Mouse (Mus musculus) intestine, embryonic 15.5 days (tissue): ENCODE results near the gene Bag2. TPM values are rescaled to one million over a fixed set of nuclear protein-coding genes. Genes with fewer than 3 reads are reported as not detected.
"Not testable (repeated sequence)": the region's sequence is repeated elsewhere in the genome, so short reads cannot be mapped to it uniquely, and the experiment has no call there.

Source experiments
- ATAC-seq: fragments of 200-750 bp; cut with Nextera tagmentation; 2 replicates; pipeline ENCODE4 v1.8.0; 2017; ENCODE audit warnings: moderate TSS enrichment, moderate library complexity
- H3K27ac ChIP-seq: fragments of 300-500 bp; sonication (generic); 2 replicates; pipeline ENCODE4 v1.5.1; 2015; ENCODE audit warnings: mild to moderate bottlenecking, inconsistent platforms
- H3K27me3 ChIP-seq: fragments of 300-500 bp; sonication (generic); replicated peaks from 2 replicates; pipeline ENCODE4 v1.6.1; 2015; ENCODE audit warnings: inconsistent platforms
- H3K36me3 ChIP-seq: fragments of 300-500 bp; sonication (generic); 2 replicates; pipeline ENCODE4 v1.6.1; 2015; ENCODE audit warnings: inconsistent platforms
- H3K4me1 ChIP-seq: fragments of 300-500 bp; sonication (generic); replicated peaks from 2 replicates; pipeline ENCODE4 v1.6.1; 2015; ENCODE audit warnings: inconsistent platforms
- H3K4me2 ChIP-seq: fragments of 300-500 bp; sonication (generic); replicated peaks from 2 replicates; pipeline ENCODE4 v1.6.1; 2015; ENCODE audit warnings: mild to moderate bottlenecking, inconsistent platforms
- H3K4me3 ChIP-seq: fragments of 300-500 bp; sonication (generic); replicated peaks from 2 replicates; pipeline ENCODE4 v1.5.1; 2015; ENCODE audit warnings: inconsistent platforms
- H3K9ac ChIP-seq: fragments of 300-500 bp; sonication (generic); 2 replicates; pipeline ENCODE4 v1.6.1; 2015; ENCODE audit warnings: inconsistent platforms
- H3K9me3 ChIP-seq: fragments of 300-500 bp; sonication (generic); 2 replicates; pipeline ENCODE4 v1.6.1; 2016; ENCODE audit warnings: inconsistent platforms
- WGBS: fragments of 180-500 bp; shearing (Covaris S2); methylation state at CpG from one replicate; pipeline ENCODE4 v1.1.7; 2015; 5-methylcytosine and 5-hydroxymethylcytosine counted together
- polyA plus RNA-seq: library from polyadenylated mRNA; unstranded; fragments of >200 nt; fragmentation: Nextera tagmentation; extraction: Ambion mirVana; gene quantifications from 2 replicates; pipeline ENCODE4 v1.2.1, GENCODE M21; 2015

Gene Bag2
- polyA plus RNA-seq, 1 experiment from 2014 or later: 56.3 TPM

DNA sequence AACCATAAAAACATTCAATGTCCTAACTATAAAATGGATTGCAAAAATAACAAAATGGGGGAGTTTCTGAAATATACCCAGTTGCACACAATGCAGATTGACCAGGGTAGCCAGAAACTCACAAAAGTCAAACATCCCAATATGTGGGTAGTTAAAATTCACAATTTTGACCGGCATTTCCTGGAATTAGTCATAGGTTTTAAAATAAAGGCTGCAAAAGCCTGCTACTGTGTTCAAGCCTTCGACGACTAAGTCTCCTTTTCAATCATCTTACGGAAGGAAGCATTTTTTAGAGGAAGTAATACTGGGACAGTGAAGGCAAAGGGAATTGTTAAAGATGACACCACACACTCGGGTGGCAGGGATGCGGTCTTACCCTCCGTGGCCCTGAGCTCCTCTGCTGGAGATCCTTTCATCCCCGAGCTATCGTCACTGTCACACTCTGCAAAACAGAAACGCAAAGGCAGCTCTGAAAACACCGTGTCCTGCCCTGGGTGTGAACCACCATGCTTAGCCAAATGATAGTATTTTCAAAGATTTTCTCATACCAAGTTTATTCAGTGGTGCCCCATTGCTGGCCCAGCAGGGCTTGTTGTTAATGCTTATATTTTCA is 8.0 kb upstream of the Bag2 start:
- no peak for ATAC-seq
- Histone ChIP-seq H3K4me3 (no peak overlapping the region), H3K9me3 (no peaks in the 10 kb centered on the region), H3K36me3 (peaks cover 6% of the 10 kb centered on the region), H3K27ac (no peak overlapping the region), H3K4me1 (no peaks in the 10 kb centered on the region), H3K4me2 (no peak overlapping the region), H3K9ac (no peak overlapping the region), H3K27me3 (no peaks in the 10 kb centered on the region)
- 93% methylated on average over 11 of the region's 11 CpGs for WGBS

DNA sequence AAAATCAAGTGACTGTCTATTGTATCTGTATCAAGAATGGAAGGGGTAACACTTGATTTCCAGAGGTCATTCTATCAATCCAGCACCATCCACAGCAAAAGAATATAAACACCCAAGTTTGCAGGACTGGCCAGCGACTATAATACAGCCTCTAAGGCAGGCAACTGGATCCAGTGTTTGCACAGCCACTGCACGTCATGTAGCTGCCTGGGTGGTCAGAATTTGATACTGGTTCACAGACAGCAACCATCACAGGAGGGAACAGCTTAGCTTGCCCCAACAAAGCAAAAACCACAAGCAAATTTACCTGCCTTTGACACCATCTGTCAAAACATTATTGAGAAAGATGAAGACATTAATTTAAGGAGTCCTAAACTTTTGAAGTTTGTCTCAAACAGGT is 6.2 kb upstream of the Bag2 start:
- Histone ChIP-seq H3K4me3 (no peak overlapping the region), H3K27ac (no peak overlapping the region), H3K4me2 (no peak overlapping the region), H3K9me3 (no peaks in the 10 kb centered on the region), H3K36me3 (peaks cover 2% of the 10 kb centered on the region), H3K4me1 (no peaks in the 10 kb centered on the region), H3K27me3 (no peaks in the 10 kb centered on the region), H3K9ac (no peak overlapping the region)
- ATAC-seq: no peak
- WGBS: 56% methylated on average over 2 of the region's 2 CpGs

DNA sequence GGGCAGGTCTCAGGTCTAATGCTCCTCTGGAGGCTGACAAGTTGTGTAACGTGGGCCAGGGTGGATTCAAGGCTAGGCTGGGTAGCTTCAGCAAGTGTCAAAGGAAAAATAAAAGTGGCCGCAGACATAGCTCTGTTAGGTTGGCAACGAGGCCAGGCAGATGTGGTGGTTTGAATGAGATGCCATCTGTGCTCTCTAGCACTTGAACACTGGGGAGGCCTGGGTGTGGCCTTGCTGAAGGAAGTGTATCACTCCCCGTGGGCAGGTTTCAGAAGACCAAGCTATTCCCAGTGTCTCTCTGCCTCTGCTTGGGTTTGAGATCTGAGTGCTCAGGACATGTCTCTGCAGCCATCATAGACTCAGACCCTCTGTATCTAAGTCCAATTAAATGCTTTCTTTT is 893 bp upstream of the Bag2 start:
- ATAC-seq: no peak
- Histone ChIP-seq H3K4me3 (no peak overlapping the region), H3K4me1 (0 out of 2 replicates have a peak, but pooled peaks cover 6% of the 10 kb centered on the region), H3K4me2 (no peak overlapping the region), H3K9me3 (no peaks in the 10 kb centered on the region), H3K9ac (no peak overlapping the region), H3K27me3 (no peaks in the 10 kb centered on the region), H3K36me3 (no peaks in the 10 kb centered on the region), H3K27ac (no peak overlapping the region)
- WGBS: 60% methylated on average over 4 of the region's 4 CpGs

DNA sequence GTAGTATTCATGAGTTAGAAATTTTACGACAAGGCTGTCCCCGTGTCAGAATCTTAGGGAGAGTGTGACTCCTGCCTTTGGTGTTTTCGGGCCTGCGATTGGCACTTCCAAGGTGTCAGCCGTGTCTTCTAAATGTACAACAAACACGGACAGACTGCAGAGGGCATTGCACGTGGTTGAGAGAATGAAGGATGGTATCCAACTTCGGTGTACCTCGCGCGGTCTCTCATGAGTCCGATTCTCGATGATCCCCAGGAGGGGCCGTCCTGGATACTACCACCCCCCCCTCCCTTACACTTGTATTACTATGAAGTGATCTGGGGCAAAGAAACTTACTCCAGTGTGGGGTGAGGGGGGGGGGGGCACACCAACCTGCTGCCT is 572 bp downstream of the Bag2 start:
- Histone ChIP-seq H3K27me3 (no peaks in the 10 kb centered on the region), H3K4me2 (peak overlapping the region; percentile 94), H3K9ac (peak overlapping the region; percentile 91), H3K9me3 (no peaks in the 10 kb centered on the region), H3K4me3 (peak overlapping the region; percentile 84), H3K36me3 (no peaks in the 10 kb centered on the region), H3K4me1 (0 out of 2 replicates have a peak, but pooled peaks cover 6% of the 10 kb centered on the region), H3K27ac (peak overlapping the region; percentile 76; the same call in 1 of the 2 replicates)
- ATAC-seq: peak; percentile 46
- 3% methylated on average over 14 of the region's 14 CpGs for WGBS

DNA sequence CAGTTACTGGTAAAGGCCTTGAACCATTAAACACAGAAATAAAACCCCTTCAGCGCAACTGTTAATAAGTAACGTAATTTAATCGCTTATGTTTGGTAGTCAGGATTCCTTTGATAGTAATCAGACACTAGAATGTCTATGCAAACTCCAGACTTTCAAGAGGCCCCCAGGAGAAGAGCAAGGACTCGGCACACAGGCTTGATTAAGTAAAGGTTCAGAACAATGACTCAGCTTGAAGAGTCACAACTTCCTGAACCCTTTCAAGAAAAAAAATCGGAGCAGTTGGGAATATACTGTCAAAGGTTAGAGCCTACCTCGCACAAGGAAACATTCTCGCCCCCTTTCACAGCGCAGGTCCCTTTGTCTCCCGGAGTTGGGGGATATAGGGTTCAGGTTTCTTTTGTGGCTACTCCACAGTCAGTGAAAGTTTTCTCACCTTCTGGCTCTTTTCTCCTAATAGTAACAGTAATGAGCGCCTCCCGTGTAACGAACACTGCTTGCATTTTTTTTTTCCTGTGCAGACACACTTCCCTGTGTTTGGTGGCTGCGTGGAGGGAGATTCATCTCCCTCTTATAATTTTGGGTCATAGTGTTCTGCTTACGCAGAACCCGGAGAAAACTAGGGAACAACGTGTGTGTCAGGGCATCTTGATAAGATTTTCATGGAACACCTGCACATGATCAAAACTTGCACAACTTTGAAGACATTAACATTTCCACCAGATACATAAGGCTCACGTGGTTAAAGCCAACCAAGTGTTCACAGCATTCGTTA is 1.1 kb downstream of the Bag2 start:
- peak; percentile 30 for ATAC-seq
- H3K9me3 ChIP-seq: no peaks in the 10 kb centered on the region
- H3K9ac ChIP-seq: peak overlapping the region; percentile 91; the same call in 1 of the 2 replicates
- no peaks in the 10 kb centered on the region for H3K27me3 ChIP-seq
- H3K4me1 ChIP-seq: 0 out of 2 replicates have a peak, but pooled peaks cover 6% of the 10 kb centered on the region
- no peaks in the 10 kb centered on the region for H3K36me3 ChIP-seq
- peak overlapping the region; percentile 41; the same call in 1 of the 2 replicates for H3K27ac ChIP-seq
- peak overlapping the region; percentile 94 for H3K4me2 ChIP-seq
- WGBS: 16% methylated on average over 18 of the region's 18 CpGs
- peak overlapping the region; percentile 84 for H3K4me3 ChIP-seq

DNA sequence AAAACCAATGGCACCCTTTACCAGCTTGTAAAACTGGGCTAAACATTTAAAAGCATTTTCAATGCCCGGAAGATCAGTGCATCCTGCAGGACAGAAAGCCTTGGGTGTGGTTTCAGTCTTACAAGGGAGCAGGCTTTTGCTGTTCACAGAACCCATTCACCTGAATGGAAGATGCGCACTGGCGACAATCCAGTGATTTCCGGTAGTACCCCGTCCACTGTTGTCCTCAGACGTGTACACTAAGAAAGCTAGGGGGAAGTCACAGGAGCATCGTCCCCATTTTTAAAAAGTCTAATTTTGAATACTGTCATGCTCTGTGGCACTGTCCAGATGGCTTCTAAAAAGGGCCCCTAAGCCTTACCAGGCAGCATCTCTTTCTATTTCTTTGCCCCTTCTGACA is 1.8 kb downstream of the Bag2 start:
- H3K36me3 ChIP-seq: no peaks in the 10 kb centered on the region
- no peak overlapping the region for H3K27ac ChIP-seq
- WGBS: 63% methylated on average over 7 of the region's 7 CpGs
- ATAC-seq: no peak
- H3K4me2 ChIP-seq: peak overlapping the region; percentile 94
- H3K9me3 ChIP-seq: no peaks in the 10 kb centered on the region
- H3K9ac ChIP-seq: no peak overlapping the region
- no peaks in the 10 kb centered on the region for H3K27me3 ChIP-seq
- 0 out of 2 replicates have a peak overlapping the region, but pooled peaks have one; percentile 84 for H3K4me3 ChIP-seq
- 0 out of 2 replicates have a peak, but pooled peaks cover 6% of the 10 kb centered on the region for H3K4me1 ChIP-seq

DNA sequence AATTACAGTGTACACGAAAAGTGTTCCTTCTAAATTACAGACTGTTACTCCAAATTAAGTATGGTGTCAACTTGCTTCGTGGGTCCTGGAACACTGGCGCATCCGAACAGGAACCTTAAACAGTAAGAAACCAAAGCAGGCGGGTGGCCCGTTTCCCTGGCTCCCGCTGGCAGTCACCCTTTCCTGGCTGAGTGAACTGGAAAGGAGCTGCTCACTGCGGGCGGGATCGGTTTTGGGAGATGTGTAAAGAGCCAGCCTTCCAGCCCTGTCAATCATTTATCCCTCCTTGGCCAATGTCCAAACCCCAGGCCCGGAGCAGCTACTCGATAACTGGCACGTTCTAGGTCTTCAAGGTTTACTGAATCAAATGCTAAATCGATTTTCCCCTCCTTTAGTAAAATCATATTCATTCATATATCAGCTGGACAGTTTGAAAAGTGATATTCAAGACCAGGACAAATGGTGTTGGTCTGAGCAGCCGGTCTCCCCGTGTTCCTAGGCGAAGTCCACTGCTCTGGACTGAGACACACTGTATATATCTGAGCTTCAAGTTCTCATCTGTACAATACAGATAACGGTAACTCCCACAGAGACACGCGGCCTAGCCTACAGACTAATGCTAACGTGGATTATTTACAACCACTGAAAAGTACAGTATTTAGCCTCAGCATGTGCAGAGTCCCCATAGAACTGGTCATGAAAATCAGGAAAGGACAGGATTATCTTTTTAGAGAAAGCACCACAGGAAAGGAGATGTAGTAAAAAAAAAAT is 2.4 kb downstream of the Bag2 start:
- no peak overlapping the region for H3K9ac ChIP-seq
- H3K27me3 ChIP-seq: no peaks in the 10 kb centered on the region
- no peaks in the 10 kb centered on the region for H3K36me3 ChIP-seq
- no peaks in the 10 kb centered on the region for H3K9me3 ChIP-seq
- no peak overlapping the region for H3K4me3 ChIP-seq
- WGBS: 69% methylated on average over 21 of the region's 21 CpGs
- peak; percentile 26; the same call in 1 of the 2 replicates for ATAC-seq
- H3K4me1 ChIP-seq: 0 out of 2 replicates have a peak, but pooled peaks cover 6% of the 10 kb centered on the region
- H3K4me2 ChIP-seq: no peak overlapping the region
- no peak overlapping the region for H3K27ac ChIP-seq

DNA sequence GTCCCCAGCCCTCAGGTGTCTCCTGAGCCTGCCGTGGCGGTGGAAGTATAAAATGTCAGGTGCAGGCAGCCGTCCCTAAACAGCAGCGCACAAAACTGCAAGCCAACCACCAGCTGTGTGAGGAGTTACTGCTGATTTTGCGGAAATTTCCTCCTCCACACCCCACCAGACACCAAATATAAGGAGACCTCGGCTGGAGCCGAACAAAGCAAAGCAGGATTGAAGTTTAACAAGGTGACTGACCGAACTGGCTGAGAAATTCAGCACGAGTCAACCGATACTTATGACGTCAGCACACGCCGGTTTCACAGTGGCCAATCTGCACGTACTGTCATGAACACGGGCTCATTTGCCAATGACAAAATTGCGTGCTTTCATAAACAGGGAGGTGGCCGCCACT is 3.5 kb downstream of the Bag2 start:
- no peaks in the 10 kb centered on the region for H3K36me3 ChIP-seq
- H3K27ac ChIP-seq: no peak overlapping the region
- H3K4me1 ChIP-seq: 0 out of 2 replicates have a peak, but pooled peaks cover 6% of the 10 kb centered on the region
- H3K9ac ChIP-seq: no peak overlapping the region
- ATAC-seq: no peak
- WGBS: 87% methylated on average over 17 of the region's 17 CpGs
- H3K4me2 ChIP-seq: no peak overlapping the region
- no peaks in the 10 kb centered on the region for H3K27me3 ChIP-seq
- no peak overlapping the region for H3K4me3 ChIP-seq
- no peaks in the 10 kb centered on the region for H3K9me3 ChIP-seq

DNA sequence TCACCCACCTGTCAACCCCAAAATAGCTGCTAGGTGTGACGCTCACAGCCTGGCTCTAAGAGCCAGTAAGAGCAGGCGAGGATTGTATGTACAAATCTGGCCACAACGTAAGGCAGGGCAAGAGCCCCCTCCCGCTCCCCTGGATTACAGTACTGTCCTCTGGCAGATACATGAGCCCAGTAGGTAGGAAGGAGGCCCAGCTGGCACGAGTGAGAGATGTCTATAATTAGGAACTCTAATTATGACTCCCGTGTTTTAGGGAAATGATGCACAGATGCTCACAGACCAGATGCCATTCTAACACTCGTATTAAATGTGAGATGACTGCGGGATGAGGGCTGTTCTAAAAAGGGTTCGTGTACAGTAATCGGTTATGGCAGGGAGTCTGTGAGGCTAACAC is 6.3 kb downstream of the Bag2 start:
- 93% methylated on average over 10 of the region's 10 CpGs for WGBS
- H3K36me3 ChIP-seq: no peaks in the 10 kb centered on the region
- no peak overlapping the region for H3K4me2 ChIP-seq
- 0 out of 2 replicates have a peak, but pooled peaks cover 3% of the 10 kb centered on the region for H3K4me1 ChIP-seq
- no peak overlapping the region for H3K27ac ChIP-seq
- H3K27me3 ChIP-seq: no peaks in the 10 kb centered on the region
- no peak overlapping the region for H3K4me3 ChIP-seq
- no peak for ATAC-seq
- no peaks in the 10 kb centered on the region for H3K9me3 ChIP-seq
- no peak overlapping the region for H3K9ac ChIP-seq

DNA sequence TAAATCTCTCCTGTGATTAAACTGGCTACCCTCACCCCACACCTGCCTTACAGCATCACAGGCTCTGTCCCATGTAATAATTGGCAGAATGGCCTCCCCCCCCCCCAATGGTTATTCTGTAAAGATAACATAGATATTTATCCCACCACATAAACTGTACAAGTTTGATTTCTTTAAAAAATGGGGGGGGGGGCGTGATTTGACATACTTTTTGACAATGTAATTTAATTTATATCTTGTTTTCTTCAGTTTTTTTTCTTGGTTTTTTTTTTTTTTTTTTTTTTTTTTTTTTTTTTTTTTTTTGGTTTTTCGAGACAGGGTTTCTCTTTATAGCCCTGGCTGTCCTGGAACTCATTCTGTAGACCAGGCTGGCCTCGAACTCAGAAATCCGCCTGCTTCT is 7.9 kb downstream of the Bag2 start:
- H3K36me3 ChIP-seq, H3K4me2 ChIP-seq, H3K4me1 ChIP-seq, H3K27me3 ChIP-seq, H3K9ac ChIP-seq, ATAC-seq, H3K4me3 ChIP-seq, H3K9me3 ChIP-seq, H3K27ac ChIP-seq: not testable (repeated sequence)
- WGBS: 91% methylated on average over 4 of the region's 4 CpGs

DNA sequence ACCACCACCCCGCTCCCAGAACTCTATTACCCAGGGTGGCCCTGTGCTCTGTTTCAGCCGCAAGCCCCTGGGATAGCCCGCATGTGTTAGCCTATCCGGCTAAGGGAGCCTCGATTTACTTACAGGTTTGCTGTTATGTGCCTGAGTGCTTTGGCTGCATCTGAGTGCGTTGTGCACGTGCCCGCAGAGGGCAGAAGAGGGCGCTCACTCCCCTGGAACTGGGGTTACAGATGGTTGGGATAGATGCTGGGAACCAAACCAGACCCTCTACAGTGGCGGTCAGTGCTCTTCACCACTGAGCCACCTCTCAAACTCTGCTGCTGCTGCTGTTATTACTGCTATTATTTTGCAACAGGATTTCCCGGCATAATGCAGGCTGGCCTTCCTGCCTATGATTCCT is 8.5 kb downstream of the Bag2 start:
- no peak overlapping the region for H3K27ac ChIP-seq
- 0 out of 2 replicates have a peak, but pooled peaks have one; percentile 25 for ATAC-seq
- H3K9me3 ChIP-seq: no peaks in the 10 kb centered on the region
- no peak overlapping the region for H3K4me3 ChIP-seq
- 95% methylated on average over 11 of the region's 11 CpGs for WGBS
- no peaks in the 10 kb centered on the region for H3K4me1 ChIP-seq
- no peak overlapping the region for H3K9ac ChIP-seq
- no peaks in the 10 kb centered on the region; the same call in 1 of the 2 replicates for H3K36me3 ChIP-seq
- no peaks in the 10 kb centered on the region for H3K27me3 ChIP-seq
- H3K4me2 ChIP-seq: no peak overlapping the region

DNA sequence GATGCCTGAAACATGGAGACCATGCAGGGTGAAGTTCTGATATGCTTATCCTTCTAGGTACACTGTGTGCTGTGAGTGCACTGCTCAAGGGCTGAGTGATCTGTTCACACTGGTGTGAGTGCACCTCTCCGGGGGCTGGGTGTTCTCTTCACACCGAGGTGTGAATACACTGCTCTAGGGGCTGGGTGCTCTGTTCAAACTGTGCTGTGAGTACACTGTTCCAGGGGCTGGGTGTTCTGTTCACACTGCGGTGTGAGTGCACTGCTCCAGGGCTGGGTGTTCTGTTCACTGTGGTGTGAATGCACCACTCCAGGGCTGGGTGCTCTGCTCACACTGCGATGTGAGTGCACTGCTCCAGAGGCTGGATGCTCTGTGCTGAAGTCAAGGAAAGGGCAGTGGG is 11.7 kb downstream of the Bag2 start:
- 94% methylated on average over 4 of the region's 4 CpGs for WGBS
- ATAC-seq: no peak

More for the DNA sequence above, 11.7 kb downstream of the Bag2 start:
- H3K36me3 ChIP-seq: no peaks in the 10 kb centered on the region; the same call in 1 of the 2 replicates
- no peaks in the 10 kb centered on the region for H3K27me3 ChIP-seq
- no peak overlapping the region for H3K4me3 ChIP-seq
- H3K9me3 ChIP-seq: no peaks in the 10 kb centered on the region
- no peak overlapping the region for H3K9ac ChIP-seq
- H3K27ac ChIP-seq: no peak overlapping the region
- H3K4me2 ChIP-seq: no peak overlapping the region
- no peaks in the 10 kb centered on the region for H3K4me1 ChIP-seq
